Mouse (Mus musculus): ENCODE data around the gene Ldlrap1. TPM values are rescaled to one million over a fixed set of nuclear protein-coding genes. Genes with fewer than 3 reads are reported as not detected.
"Not testable (repeated sequence)": the region's sequence is repeated elsewhere in the genome, so short reads cannot be mapped to it uniquely, and the experiment has no call there.

Ldlrap1 gene
- total and polyA plus RNA-seq, 3 experiments: 1.4 to 3.7 (median 2.2) TPM

DNA sequence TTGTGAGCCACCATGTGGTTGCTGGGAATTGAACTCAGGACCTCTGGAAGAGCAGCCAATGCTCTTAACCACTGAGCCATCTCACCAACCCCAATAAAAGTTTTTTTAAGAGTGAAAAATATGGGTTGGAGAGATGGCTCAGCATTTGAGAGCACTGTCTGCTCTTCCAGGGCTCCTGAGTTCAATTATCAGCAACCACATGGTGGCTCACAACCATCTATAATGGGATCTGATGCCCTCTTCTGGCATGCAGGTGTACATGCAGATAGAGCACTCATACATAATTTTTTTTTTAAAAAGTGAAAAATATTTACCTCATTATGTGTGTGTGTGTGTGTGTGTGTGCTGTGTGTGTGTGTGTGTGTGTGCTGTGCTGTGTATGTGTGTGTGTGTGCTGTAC lies 27.1 kb upstream of the Ldlrap1 start:
- H3K9me3 ChIP-seq (replicated peaks; ENCODE audit: low read length); H3K4me2 ChIP-seq (ENCODE audit: insufficient read depth, low read depth, poor library complexity, severe bottlenecking); dilution Hi-C loops (cut with MboI; ENCODE audit: extremely low pct_ligation_motif_present, extremely low pct_unique_long_range_greater_than_20kb, low sequenced_read_pairs); H3K27me3 ChIP-seq (replicated peaks); H3K4me3 ChIP-seq (replicated peaks in 1 of 3; ENCODE audit: low read depth in 2 of 3, low read length in 2 of 3, poor library complexity in 1 of 3); H3K27ac ChIP-seq (ENCODE audit: insufficient read depth, low read depth); H3K9ac ChIP-seq (ENCODE audit: insufficient read depth, low read depth); H3K36me3 ChIP-seq (replicated peaks in 1 of 2; ENCODE audit: control insufficient read depth in 1 of 2, insufficient read depth in 1 of 2, low read length in 1 of 2); DNase-seq (ENCODE audit: extremely low read depth); H3K79me2 ChIP-seq (replicated peaks; ENCODE audit: control insufficient read depth, extremely low read depth, insufficient read depth, poor library complexity, severe bottlenecking): not testable (repeated sequence)
- in situ Hi-C loops (cut with MboI; ENCODE audit: low pct_ligation_motif_present, low pct_unique_long_range_greater_than_20kb, low sequenced_read_pairs): loop anchor here (10.0 kb wide), 1 partner anchor 250 kb away; no protein-coding TSS in a partner anchor
- TF ChIP-seq CTCF (conservative IDR thresholded peaks at IDR 0.05 in 1 of 2, IDR thresholded peaks at IDR 0.05 in 1 of 2; ENCODE audit: low read depth in 2 of 2, low read length in 2 of 2): peak in 1 of 2 experiments; percentile 50; a peak in 2 of 4 replicates
- H3K4me1 ChIP-seq (ENCODE audit: control insufficient read depth in 1 of 2, insufficient read depth in 2 of 2): peaks cover 9 to 19% of the 10 kb centered on the region in 2 experiments; a peak in 3 of 4 replicates

DNA sequence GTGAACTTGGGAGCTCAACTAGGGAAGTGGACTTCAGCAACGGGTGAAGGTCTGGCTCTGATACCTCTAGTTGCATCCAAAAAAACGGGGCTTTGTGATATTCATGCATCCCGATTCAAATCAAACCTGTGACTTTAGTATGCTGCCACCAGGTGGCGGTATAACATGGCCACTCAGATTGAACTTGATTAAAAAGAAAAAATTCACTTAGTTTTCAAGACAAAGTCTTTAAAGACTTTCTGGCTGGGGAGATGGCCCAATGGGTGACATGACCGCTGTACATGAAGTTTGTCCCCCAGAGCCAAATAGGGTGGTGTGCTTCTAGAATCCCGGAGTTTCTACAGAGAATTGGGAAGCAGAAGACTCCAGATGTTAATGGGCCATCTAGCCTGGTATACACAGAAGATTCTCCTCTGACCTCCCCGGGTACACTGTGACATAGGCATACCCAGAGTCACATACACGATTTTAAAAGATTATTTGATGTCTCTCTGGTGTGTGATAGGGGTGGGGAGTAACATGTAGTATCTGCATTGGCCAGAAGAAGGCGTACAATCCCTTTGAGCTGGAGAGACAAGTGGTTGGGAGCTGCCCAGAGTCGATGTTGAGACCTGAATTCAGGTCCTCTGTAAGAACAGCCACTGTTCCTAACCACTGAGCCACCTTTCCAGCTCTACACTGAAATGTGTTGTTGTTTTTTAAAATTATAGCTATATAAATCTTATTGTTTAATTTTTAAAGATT lies 25.6 kb upstream of the Ldlrap1 start:
- Histone ChIP-seq H3K9me3 (replicated peaks; ENCODE audit: low read length) (peaks cover 5% of the 10 kb centered on the region), H3K27me3 (replicated peaks) (no peaks in the 10 kb centered on the region), H3K4me2 (ENCODE audit: insufficient read depth, low read depth, poor library complexity, severe bottlenecking) (peak overlapping the region; percentile 33), H3K9ac (ENCODE audit: insufficient read depth, low read depth) (no peak overlapping the region), H3K4me1 (ENCODE audit: control insufficient read depth in 1 of 2, insufficient read depth in 2 of 2) (peaks cover 9 to 19% of the 10 kb centered on the region in 2 experiments; a peak in 3 of 4 replicates), H3K79me2 (replicated peaks; ENCODE audit: control insufficient read depth, extremely low read depth, insufficient read depth, poor library complexity, severe bottlenecking) (no peaks in the 10 kb centered on the region), H3K27ac (ENCODE audit: insufficient read depth, low read depth) (no peak overlapping the region), H3K4me3 (replicated peaks in 1 of 3; ENCODE audit: low read depth in 2 of 3, low read length in 2 of 3, poor library complexity in 1 of 3) (no peak overlapping the region), H3K36me3 (replicated peaks in 1 of 2; ENCODE audit: control insufficient read depth in 1 of 2, insufficient read depth in 1 of 2, low read length in 1 of 2) (no peaks in the 10 kb centered on the region)
- dilution Hi-C loops (cut with MboI; ENCODE audit: extremely low pct_ligation_motif_present, extremely low pct_unique_long_range_greater_than_20kb, low sequenced_read_pairs): no loop called here
- in situ Hi-C loops (cut with MboI; ENCODE audit: low pct_ligation_motif_present, low pct_unique_long_range_greater_than_20kb, low sequenced_read_pairs): loop anchor here (10.0 kb wide), 1 partner anchor 249 kb away; no protein-coding TSS in a partner anchor
- TF ChIP-seq CTCF (conservative IDR thresholded peaks at IDR 0.05 in 1 of 2, IDR thresholded peaks at IDR 0.05 in 1 of 2; ENCODE audit: low read depth in 2 of 2, low read length in 2 of 2) (peak; percentile 49 to 66), MYC (IDR thresholded peaks at IDR 0.05; ENCODE audit: low read depth, low read length) (no peak), RAD21 (IDR thresholded peaks at IDR 0.05; ENCODE audit: low read depth, low read length) (peak; percentile 23), SMC3 (IDR thresholded peaks at IDR 0.05; ENCODE audit: low read depth, low read length) (peak; percentile 45), ZNF384 (IDR thresholded peaks at IDR 0.05; ENCODE audit: low read depth, low read length) (peak; percentile 69)
- peak; percentile 52 for DNase-seq (ENCODE audit: extremely low read depth)

DNA sequence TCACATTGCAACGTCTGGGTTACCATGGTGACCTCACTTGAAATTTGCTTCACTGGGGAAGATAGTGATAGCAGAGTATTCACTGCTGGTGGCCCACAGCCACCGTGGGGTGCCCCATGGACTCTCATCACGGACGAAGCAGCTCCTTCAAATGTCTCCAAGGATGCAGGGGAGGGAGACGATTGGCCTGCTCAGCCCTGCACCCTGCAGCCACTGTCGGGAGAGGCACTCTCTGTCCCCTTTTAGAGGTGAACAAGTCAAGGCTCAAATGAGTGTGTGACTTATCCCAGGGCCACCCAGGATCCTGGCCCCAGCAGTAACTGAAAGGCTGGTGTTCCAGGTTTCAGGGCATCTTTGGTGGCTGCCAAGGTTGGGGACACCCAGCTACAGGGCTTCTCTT lies 23.9 kb upstream of the Ldlrap1 start:
- TF ChIP-seq CHD2 (IDR thresholded peaks at IDR 0.05; ENCODE audit: low read length) (no peak), TBP (conservative IDR thresholded peaks at IDR 0.05; ENCODE audit: low read depth, low read length) (no peak), USF1 (IDR thresholded peaks at IDR 0.05; ENCODE audit: low read depth, low read length) (no peak), SMC3 (IDR thresholded peaks at IDR 0.05; ENCODE audit: low read depth, low read length) (no peak), PAX5 (IDR thresholded peaks at IDR 0.05; ENCODE audit: low read length) (no peak), MAX (IDR thresholded peaks at IDR 0.05; ENCODE audit: low read length) (no peak), POLR2AphosphoS2 (IDR thresholded peaks at IDR 0.05; ENCODE audit: low read depth, low read length) (no peak), GABPA (IDR thresholded peaks at IDR 0.05; ENCODE audit: insufficient replicate concordance, low read depth, low read length) (no peak), TCF12 (IDR thresholded peaks at IDR 0.05; ENCODE audit: low read depth, low read length) (no peak), CHD1 (IDR thresholded peaks at IDR 0.05; ENCODE audit: low read depth, low read length) (no peak), HCFC1 (IDR thresholded peaks at IDR 0.05; ENCODE audit: low read depth, low read length) (no peak), EP300 (IDR thresholded peaks at IDR 0.05; ENCODE audit: low read length) (no peak), MEF2A (IDR thresholded peaks at IDR 0.05; ENCODE audit: borderline replicate concordance, low read depth, low read length) (no peak), MAFK (IDR thresholded peaks at IDR 0.05; ENCODE audit: insufficient replicate concordance, low read length) (no peak), POLR2A (IDR thresholded peaks at IDR 0.05; ENCODE audit: low read depth, low read length) (no peak), RAD21 (IDR thresholded peaks at IDR 0.05; ENCODE audit: low read depth, low read length) (no peak), USF2 (conservative IDR thresholded peaks at IDR 0.05; ENCODE audit: low read depth, low read length) (no peak), ZKSCAN1 (IDR thresholded peaks at IDR 0.05; ENCODE audit: borderline replicate concordance, low read depth, low read length) (no peak)
- no peak overlapping the region for H3K27ac ChIP-seq (ENCODE audit: insufficient read depth, low read depth)
- no peak for DNase-seq (ENCODE audit: extremely low read depth)
- H3K27me3 ChIP-seq (replicated peaks): no peaks in the 10 kb centered on the region
- H3K36me3 ChIP-seq (replicated peaks in 1 of 2; ENCODE audit: control insufficient read depth in 1 of 2, insufficient read depth in 1 of 2, low read length in 1 of 2): no peaks in the 10 kb centered on the region
- no peak overlapping the region for H3K9ac ChIP-seq (ENCODE audit: insufficient read depth, low read depth)
- dilution Hi-C loops (cut with MboI; ENCODE audit: extremely low pct_ligation_motif_present, extremely low pct_unique_long_range_greater_than_20kb, low sequenced_read_pairs): no loop called here
- in situ Hi-C loops (cut with MboI; ENCODE audit: low pct_ligation_motif_present, low pct_unique_long_range_greater_than_20kb, low sequenced_read_pairs): loop anchor here (10.0 kb wide), 1 partner anchor 247 kb away; no protein-coding TSS in a partner anchor
- H3K4me1 ChIP-seq (ENCODE audit: control insufficient read depth in 1 of 2, insufficient read depth in 2 of 2): peaks cover 9 to 17% of the 10 kb centered on the region in 2 experiments; a peak in 3 of 4 replicates
- no peak overlapping the region for H3K4me3 ChIP-seq (replicated peaks in 1 of 3; ENCODE audit: low read depth in 2 of 3, low read length in 2 of 3, poor library complexity in 1 of 3)
- no peaks in the 10 kb centered on the region for H3K79me2 ChIP-seq (replicated peaks; ENCODE audit: control insufficient read depth, extremely low read depth, insufficient read depth, poor library complexity, severe bottlenecking)
- H3K4me2 ChIP-seq (ENCODE audit: insufficient read depth, low read depth, poor library complexity, severe bottlenecking): no peak overlapping the region
- H3K9me3 ChIP-seq (replicated peaks; ENCODE audit: low read length): peaks cover 5% of the 10 kb centered on the region

Data from CH12.LX (cell line).